Mouse (Mus musculus) kidney, postnatal 36 days (tissue): ENCODE data around the gene Olfr773.
"Not testable (repeated sequence)": the region's sequence is repeated elsewhere in the genome, so short reads cannot be mapped to it uniquely, and the experiment has no call there.

Source experiments
- DNase-seq, 2 experiments: peaks; one replicate each; pipeline ENCODE4 v3.0.0; 2021 to 2022; ENCODE audit warnings: mixed read lengths in 2 of 2

Gene Olfr773

DNA sequence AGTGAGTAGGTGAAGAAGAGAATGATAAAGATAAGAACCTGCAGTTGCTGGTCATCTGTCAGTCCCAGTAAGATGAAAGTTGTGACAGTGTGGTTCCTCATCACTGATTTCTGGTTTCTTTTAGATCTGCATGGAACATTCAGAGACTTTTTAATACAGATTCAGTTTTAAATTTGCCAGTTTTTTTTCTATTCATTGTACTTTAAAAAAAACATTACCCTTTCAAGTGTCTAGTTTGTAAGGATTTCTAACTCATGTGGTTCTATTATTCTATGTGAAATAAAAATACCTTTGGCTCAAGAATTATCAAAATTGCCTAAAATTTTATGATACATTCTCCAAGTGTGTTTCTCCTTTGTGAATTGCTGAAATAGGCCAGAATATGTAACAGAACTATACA, at the start of gene Olfr773:
Gene Olfr773, minus strand, starts transcription at position 101 of the 400 bp plus-strand sequence.
- not testable (repeated sequence) for DNase-seq

DNA sequence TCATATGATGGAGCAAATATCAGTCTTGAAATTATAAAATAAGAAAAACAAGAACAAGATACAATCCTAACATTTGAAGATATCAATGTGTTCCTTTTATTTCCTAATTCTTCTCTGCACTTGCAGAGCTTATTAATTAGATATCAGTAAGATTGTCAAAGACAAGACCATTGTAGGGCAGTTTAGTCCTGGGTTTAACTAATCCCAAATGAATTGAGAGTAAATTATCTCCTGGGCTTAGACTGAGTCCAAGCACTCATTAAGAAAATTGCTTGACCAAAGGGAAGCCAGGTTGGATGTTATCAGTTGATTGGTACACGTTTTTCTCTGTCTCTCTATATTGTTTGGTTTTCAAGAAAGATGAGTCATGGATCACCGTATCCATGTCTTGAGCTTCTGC, 48.7 kb upstream of the Olfr773 start, which contains the start of gene Olfr774:
Gene Olfr774, plus strand, starts transcription at position 301 of the 400 bp plus-strand sequence.
- no peak for DNase-seq

DNA sequence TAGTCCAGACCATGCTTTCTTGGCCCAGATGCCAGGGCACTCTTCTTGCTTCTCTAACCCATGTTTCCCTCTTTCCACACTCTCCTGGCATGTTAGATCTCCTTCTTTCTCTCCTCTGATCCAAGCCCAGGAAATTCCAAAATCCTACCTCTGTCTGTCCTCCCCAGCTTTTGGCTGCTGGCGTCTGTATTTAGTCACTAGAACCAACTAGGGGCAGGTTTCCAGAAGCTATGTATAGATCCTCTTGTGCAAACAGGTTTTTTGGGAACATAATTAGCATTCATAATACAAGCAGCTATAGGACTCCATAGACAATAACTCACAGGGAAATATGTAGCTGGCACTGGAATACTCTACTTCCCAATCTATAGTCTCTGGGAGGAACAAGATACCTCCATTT, 43.5 kb upstream of the Olfr773 start:
- DNase-seq: no peak

DNA sequence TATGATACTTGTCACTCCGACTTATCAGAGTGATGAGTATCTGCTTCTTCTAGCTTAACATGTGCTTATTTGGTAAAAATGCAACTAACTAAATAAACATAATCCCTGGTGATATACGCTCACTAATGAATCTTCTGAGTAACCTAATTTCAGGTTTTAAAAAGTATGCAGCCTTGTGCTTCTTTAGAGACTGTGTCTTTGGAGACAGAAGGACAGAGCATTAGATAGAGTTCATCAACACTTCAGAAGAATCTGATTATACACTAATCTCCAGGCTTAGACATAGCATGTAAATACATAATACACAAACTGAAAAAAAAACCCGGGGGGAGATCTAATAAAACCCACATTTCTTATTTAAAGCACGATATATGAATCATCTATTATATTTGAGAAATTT, 9.4 kb downstream of the Olfr773 start, which contains the start of gene Olfr772:
Gene Olfr772, minus strand, starts transcription at position 101 of the 400 bp plus-strand sequence.
- DNase-seq: not testable (repeated sequence)

DNA sequence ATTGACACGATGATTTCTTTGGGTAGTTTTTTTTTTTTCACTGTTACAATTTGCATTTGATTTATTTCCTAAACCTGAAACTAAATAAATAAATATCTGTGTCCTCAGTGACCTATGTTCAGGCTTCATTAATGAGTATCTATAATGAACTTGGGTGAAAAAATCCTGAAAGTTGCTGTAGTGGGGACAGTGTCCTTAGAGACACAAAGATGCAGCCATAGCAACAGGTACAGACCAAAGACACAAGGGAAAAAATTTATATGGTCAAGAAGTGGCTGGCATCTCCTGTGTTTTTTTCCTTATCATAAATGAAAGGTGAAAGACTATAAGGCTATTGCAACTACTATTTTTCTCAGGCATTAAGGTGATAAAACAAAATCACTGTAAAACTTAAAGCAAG, 22.6 kb downstream of the Olfr773 start, which contains the start of gene Olfr771:
Gene Olfr771, minus strand, starts transcription at position 101 of the 400 bp plus-strand sequence.
- DNase-seq: no peak

DNA sequence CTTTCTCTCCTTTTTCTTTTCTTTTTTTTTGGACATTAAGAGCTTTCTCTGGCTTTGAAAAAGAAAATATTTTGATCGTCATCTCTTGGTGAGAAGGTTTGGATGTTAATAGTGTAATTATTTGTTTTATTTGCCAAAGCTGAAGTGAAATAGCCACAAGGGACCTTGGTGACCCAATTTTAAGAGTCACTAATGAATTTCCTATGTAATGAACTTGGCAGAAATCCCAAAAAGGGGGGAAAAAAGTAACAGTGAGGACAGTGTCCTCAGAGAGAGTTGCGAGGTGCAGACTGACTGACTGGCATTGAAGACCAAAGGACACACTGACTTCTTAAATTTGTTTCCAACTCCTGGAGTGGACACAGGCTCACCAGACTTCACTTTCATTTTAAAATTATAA, 48.3 kb downstream of the Olfr773 start, which contains the start of gene Olfr770:
Gene Olfr770, minus strand, starts transcription at position 101 of the 400 bp plus-strand sequence.
- no peak for DNase-seq
